Mouse (Mus musculus) CH12.LX (cell line): ENCODE results near the gene Cybrd1. TPM values are rescaled to one million over a fixed set of nuclear protein-coding genes. Genes with fewer than 3 reads are reported as not detected.
A peak's percentile ranks its signal among the peaks of the same experiment; 100 is the strongest.

Experiments
- DNase-seq: peaks from one replicate; pipeline ENCODE4 v3.0.0-alpha.2; 2013; ENCODE audit errors: extremely low read depth
- H3K27ac ChIP-seq: 2 replicates; pipeline ENCODE4 v1.5.1; 2012; ENCODE audit warnings: low read depth, mild to moderate bottlenecking, control low read depth, moderate library complexity; ENCODE audit not compliant: insufficient read depth
- H3K27me3 ChIP-seq: replicated peaks from 2 replicates; pipeline ENCODE3; 2012; ENCODE audit warnings: inconsistent platforms
- H3K36me3 ChIP-seq, 2 experiments: replicated peaks in 1 of 2; 2 replicates each; pipeline versions ENCODE3 to v1.6.1; 2012; ENCODE audit warnings: inconsistent platforms in 1 of 2, low read length in 1 of 2, mild to moderate bottlenecking in 1 of 2, mixed read lengths in 1 of 2, moderate library complexity in 1 of 2; ENCODE audit not compliant: control insufficient read depth in 1 of 2, insufficient read depth in 1 of 2
- H3K4me1 ChIP-seq, 2 experiments: 2 replicates each; pipeline ENCODE4 v1.6.1; 2012; ENCODE audit warnings: inconsistent platforms in 1 of 2, moderate library complexity in 1 of 2; ENCODE audit not compliant: insufficient read depth in 2 of 2, control insufficient read depth in 1 of 2
- H3K4me2 ChIP-seq: 2 replicates; pipeline ENCODE4 v1.6.1; 2012; ENCODE audit warnings: low read depth, mild to moderate bottlenecking, control low read depth; ENCODE audit not compliant: poor library complexity, insufficient read depth, severe bottlenecking
- H3K4me3 ChIP-seq, 3 experiments: fragments of 150-350 bp in 1 of 3; sonication (generic) in 1 of 3; replicated peaks in 1 of 3; 2 replicates each; pipeline versions ENCODE3 to v1.5.1; 2011 to 2012; ENCODE audit warnings: low read depth in 2 of 3, low read length in 2 of 3, mild to moderate bottlenecking in 2 of 3, moderate library complexity in 2 of 3, control low read depth in 1 of 3, improper control_type of control experiment in 1 of 3, inconsistent platforms in 1 of 3, mixed read lengths in 1 of 3; ENCODE audit not compliant: poor library complexity in 1 of 3
- H3K79me2 ChIP-seq: replicated peaks from 2 replicates; pipeline ENCODE4 v1.6.1; 2012; ENCODE audit warnings: mild to moderate bottlenecking, moderate library complexity; ENCODE audit not compliant: control insufficient read depth, poor library complexity, insufficient read depth, severe bottlenecking; ENCODE audit errors: extremely low read depth
- H3K9ac ChIP-seq: 2 replicates; pipeline ENCODE4 v1.6.1; 2012; ENCODE audit warnings: low read depth, mild to moderate bottlenecking, control low read depth, moderate library complexity; ENCODE audit not compliant: insufficient read depth
- H3K9me3 ChIP-seq: replicated peaks from 2 replicates; pipeline ENCODE3; 2012; ENCODE audit warnings: low read length, inconsistent platforms, mixed read lengths
- BHLHE40 ChIP-seq: IDR thresholded peaks from 2 replicates; pipeline ENCODE4 v1.6.1; 2011; ENCODE audit warnings: mild to moderate bottlenecking, low read depth, low read length, improper control_type of control experiment
- CTCF ChIP-seq, 2 experiments: IDR thresholded peaks in 1 of 2; conservative IDR thresholded peaks in 1 of 2; 2 replicates each; pipeline ENCODE4 v1.5.1; 2011 to 2012; ENCODE audit warnings: low read depth in 2 of 2, low read length in 2 of 2, improper control_type of control experiment in 1 of 2, inconsistent platforms in 1 of 2, mild to moderate bottlenecking in 1 of 2, moderate library complexity in 1 of 2
- ELF1 ChIP-seq: IDR thresholded peaks from 2 replicates; pipeline ENCODE4 v1.6.1; 2014; ENCODE audit warnings: low read depth, mild to moderate bottlenecking, inconsistent platforms, low read length, improper control_type of control experiment
- JUN ChIP-seq: IDR thresholded peaks from 2 replicates; pipeline ENCODE4 v1.6.1; 2011; ENCODE audit warnings: low read depth, mild to moderate bottlenecking, low read length, improper control_type of control experiment, moderate library complexity; ENCODE audit not compliant: insufficient read depth
- MAFK ChIP-seq: IDR thresholded peaks from 2 replicates; pipeline ENCODE4 v1.6.1; 2011; ENCODE audit warnings: low read length, improper control_type of control experiment; ENCODE audit not compliant: insufficient replicate concordance
- MAZ ChIP-seq: IDR thresholded peaks from 2 replicates; pipeline ENCODE4 v1.6.1; 2012; ENCODE audit warnings: low read depth, mild to moderate bottlenecking, inconsistent platforms, low read length, improper control_type of control experiment, moderate library complexity
- MEF2A ChIP-seq: IDR thresholded peaks from 2 replicates; pipeline ENCODE4 v1.6.1; 2014; ENCODE audit warnings: low read depth, mild to moderate bottlenecking, inconsistent platforms, low read length, improper control_type of control experiment, borderline replicate concordance
- NELFE ChIP-seq: IDR thresholded peaks from 2 replicates; pipeline ENCODE4 v1.6.1; 2011; ENCODE audit warnings: low read depth, low read length, improper control_type of control experiment
- PAX5 ChIP-seq: IDR thresholded peaks from 2 replicates; pipeline ENCODE4 v1.6.1; 2012; ENCODE audit warnings: low read length, inconsistent platforms, mixed read lengths
- RCOR1 ChIP-seq: conservative IDR thresholded peaks from 2 replicates; pipeline ENCODE4 v1.6.1; 2012; ENCODE audit warnings: low read depth, mild to moderate bottlenecking, inconsistent platforms, low read length, improper control_type of control experiment
- SMC3 ChIP-seq: IDR thresholded peaks from 2 replicates; pipeline ENCODE4 v1.6.1; 2011; ENCODE audit warnings: low read depth, low read length, improper control_type of control experiment
- TCF12 ChIP-seq: IDR thresholded peaks from 2 replicates; pipeline ENCODE4 v1.6.1; 2014; ENCODE audit warnings: low read depth, mild to moderate bottlenecking, inconsistent platforms, low read length, improper control_type of control experiment
- UBTF ChIP-seq: IDR thresholded peaks from 2 replicates; pipeline ENCODE4 v1.6.1; 2012; ENCODE audit warnings: low read depth, mild to moderate bottlenecking, inconsistent platforms, low read length, improper control_type of control experiment, moderate library complexity
- ZC3H11A ChIP-seq: IDR thresholded peaks from 2 replicates; pipeline ENCODE4 v1.6.1; 2012; ENCODE audit warnings: low read depth, mild to moderate bottlenecking, inconsistent platforms, low read length, improper control_type of control experiment
- dilution Hi-C: fragments of 300-500 bp; cut with MboI; formaldehyde crosslinking; loops from 2 replicates; pipeline ENCODE4 v1.14.3; 2020; ENCODE audit warnings: low sequenced_read_pairs; ENCODE audit not compliant: extremely low pct_unique_long_range_greater_than_20kb, extremely low pct_ligation_motif_present
- in situ Hi-C: fragments of 300-500 bp; cut with MboI; formaldehyde crosslinking; loops from 3 replicates; pipeline ENCODE4 v1.14.3; 2019; ENCODE audit warnings: low sequenced_read_pairs, low pct_ligation_motif_present, low pct_unique_long_range_greater_than_20kb, mixed read lengths
- polyA plus RNA-seq: library from polyadenylated mRNA; unstranded; fragments of >175 nt; gene quantifications from 2 replicates; pipeline ENCODE4 v1.2.1, GENCODE M21; 2012; ENCODE audit warnings: low read depth; ENCODE audit not compliant: insufficient read length
- total RNA-seq, 2 experiments: library from RNA; depleted of rRNA; stranded (reverse); fragments of 300-350 nt in 1 of 2; fragments of >200 nt in 1 of 2; gene quantifications; 2 replicates each; pipeline ENCODE4 v1.2.3; 2012 to 2014

Cybrd1 gene
- total and polyA plus RNA-seq, 3 experiments: not detected

DNA sequence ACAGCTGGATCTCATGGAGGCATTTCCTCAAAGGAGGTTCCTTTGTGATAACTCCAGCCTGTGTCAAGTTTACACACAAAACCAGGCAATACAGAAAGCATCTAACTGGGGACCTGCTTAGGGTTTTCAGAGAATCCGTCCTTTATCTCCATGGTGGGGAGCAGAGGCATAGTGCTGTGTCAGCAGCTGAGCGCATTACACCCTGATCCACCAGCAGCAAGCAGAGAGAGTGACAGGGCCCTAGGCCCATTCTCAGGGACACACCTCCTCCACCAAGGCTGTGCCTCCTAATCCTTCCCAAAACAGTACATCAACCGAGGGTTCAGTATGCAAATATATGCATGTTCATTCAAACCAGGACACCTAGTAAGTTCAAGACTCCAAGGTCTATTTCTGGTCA lies 55.3 kb downstream of the Cybrd1 start:
- Histone ChIP-seq H3K9me3 (no peaks in the 10 kb centered on the region), H3K36me3 (no peaks in the 10 kb centered on the region), H3K27me3 (no peaks in the 10 kb centered on the region), H3K79me2 (no peaks in the 10 kb centered on the region), H3K4me2 (no peak overlapping the region), H3K27ac (no peak overlapping the region), H3K4me1 (peaks cover 2 to 16% of the 10 kb centered on the region in 2 experiments; a peak in 2 of 4 replicates), H3K4me3 (no peak overlapping the region), H3K9ac (no peak overlapping the region)
- DNase-seq: no peak
- TF ChIP-seq CTCF (conservative IDR thresholded peaks at IDR 0.05 in 1 of 2, IDR thresholded peaks at IDR 0.05 in 1 of 2; ENCODE audit: low read depth in 2 of 2, low read length in 2 of 2) (no peak), MAFK (0 out of 2 replicates have a peak, but pooled peaks have one; percentile 12), TCF12 (no peak)
- in situ Hi-C loops: no loop called here
- dilution Hi-C loops: no loop called here

DNA sequence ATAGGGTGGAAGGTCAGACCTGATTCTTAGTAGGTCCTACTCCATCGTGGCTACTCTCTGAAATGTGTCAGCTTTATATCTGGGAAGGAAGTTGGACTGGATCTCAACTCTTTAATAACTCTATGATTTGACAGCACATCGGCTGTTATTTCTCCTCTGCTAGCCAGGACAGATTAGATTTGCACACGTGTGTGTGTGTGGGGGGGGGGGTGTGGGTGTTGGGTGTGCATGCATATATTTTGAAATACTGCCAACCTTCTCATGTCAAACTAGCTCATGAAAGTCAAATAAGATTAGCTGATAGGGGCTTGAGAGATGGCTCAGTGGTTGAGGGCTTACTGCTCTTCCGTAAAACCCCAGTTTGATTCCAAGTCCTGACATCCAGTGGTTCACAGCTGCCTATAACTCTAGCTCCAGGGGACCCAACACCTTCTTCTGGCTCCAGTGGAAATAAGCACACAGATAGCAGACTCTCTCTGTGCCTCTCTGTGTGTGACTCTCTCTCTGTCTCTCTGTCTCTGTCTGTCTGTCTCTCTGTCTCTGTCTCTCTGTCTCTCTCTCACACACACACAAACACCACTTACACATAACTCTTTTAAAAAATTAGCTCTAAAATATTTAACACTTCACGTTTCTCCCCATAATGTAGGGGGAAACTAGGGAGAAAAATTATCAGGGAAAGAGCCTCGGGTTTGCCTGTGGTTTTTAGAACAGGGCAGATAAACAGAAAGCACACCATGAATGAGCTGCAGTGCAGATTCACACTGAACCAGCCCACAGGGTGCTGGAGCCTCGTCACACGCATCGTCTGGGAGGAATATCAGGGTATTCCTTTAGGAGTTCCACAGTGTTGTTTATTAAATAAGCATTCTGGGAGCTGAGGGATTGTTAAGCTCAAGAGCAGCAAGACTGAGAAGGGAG lies 58.9 kb downstream of the Cybrd1 start:
- dilution Hi-C loops (no loop called here), in situ Hi-C loops (no loop called here)
- H3K27ac ChIP-seq: no peak overlapping the region
- no peaks in the 10 kb centered on the region for H3K27me3 ChIP-seq
- no peaks in the 10 kb centered on the region for H3K9me3 ChIP-seq
- H3K4me3 ChIP-seq: no peak overlapping the region
- no peak for DNase-seq
- no peaks in the 10 kb centered on the region for H3K36me3 ChIP-seq
- TF ChIP-seq MEF2A (no peak), PAX5 (no peak), BHLHE40 (no peak), SMC3 (no peak), MAZ (no peak), ZC3H11A (no peak), UBTF (no peak), ELF1 (no peak), RCOR1 (no peak), JUN (no peak), NELFE (no peak)
- H3K9ac ChIP-seq: no peak overlapping the region
- H3K4me1 ChIP-seq: peaks cover 0 to 16% of the 10 kb centered on the region in 2 experiments; a peak in 2 of 4 replicates
- H3K4me2 ChIP-seq: no peak overlapping the region
- H3K79me2 ChIP-seq: no peaks in the 10 kb centered on the region
